Mouse (Mus musculus) olfactory bulb, adult 2 months (tissue): ENCODE results near the gene Pyroxd2.

ENCODE experiments used
- CTCF ChIP-seq: fragments of 200-500 bp; IDR thresholded peaks from 2 replicates; pipeline ENCODE4 v1.5.1; 2012; ENCODE audit warnings: low read depth, mild to moderate bottlenecking, low read length, moderate library complexity; ENCODE audit not compliant: insufficient read depth
- POLR2A ChIP-seq: fragments of 200-500 bp; IDR thresholded peaks from 2 replicates; pipeline ENCODE4 v1.6.1; 2012; ENCODE audit warnings: mild to moderate bottlenecking, low read depth, low read length, moderate library complexity; ENCODE audit not compliant: insufficient read depth

DNA sequence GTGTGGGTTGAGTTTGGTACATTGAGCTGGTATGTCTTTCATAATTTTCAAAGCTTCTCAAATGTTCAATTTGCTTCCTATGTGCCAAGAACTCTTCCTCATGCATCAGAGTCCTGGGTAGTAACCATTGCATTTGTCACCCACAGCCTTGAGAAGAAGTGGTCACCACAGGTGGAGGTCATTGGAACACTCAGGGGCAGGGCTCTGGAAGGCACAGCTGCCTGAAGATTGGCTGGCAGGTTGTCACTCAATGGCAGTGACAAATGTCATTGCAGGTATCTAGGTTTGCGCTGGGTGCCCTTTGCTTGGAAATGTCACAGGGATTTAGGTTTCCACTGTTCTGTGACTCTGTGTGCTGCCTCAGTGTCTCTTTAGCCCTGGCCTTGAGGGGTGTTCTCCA, 62.3 kb downstream of the Pyroxd2 start:
- no peak for TF ChIP-seq CTCF
- TF ChIP-seq POLR2A: no peak
